Mouse (Mus musculus) natural killer cell, adult 2 months (primary cell): Measurements from ENCODE around the gene Olfr181.

ENCODE experiments used
- DNase-seq, 2 experiments: peaks; one replicate each; pipeline ENCODE4 v3.0.0; 2022; ENCODE audit warnings: low spot score in 2 of 2

Olfr181 gene

GRCm38 (mm10) chr16:58928655-58929054 is at the start of gene Olfr181:
Olfr181 (minus strand) TSS chr16:58928755.
- no peak for DNase-seq

GRCm38 (mm10) chr16:58929292-58929691 is 737 bp upstream of the Olfr181 start, which contains the start of gene Olfr180:
Olfr180 (minus strand) TSS chr16:58929392.
- no peak for DNase-seq

GRCm38 (mm10) chr16:58891963-58892362 is 36.6 kb downstream of the Olfr181 start, which contains the start of gene Olfr178:
Olfr178 (minus strand) TSS chr16:58892063.
- no peak for DNase-seq

GRCm38 (mm10) chr16:58884416-58884815 is 44.1 kb downstream of the Olfr181 start:
- no peak for DNase-seq
